Mouse (Mus musculus): ENCODE measurements around the gene Disp2.

DNA sequence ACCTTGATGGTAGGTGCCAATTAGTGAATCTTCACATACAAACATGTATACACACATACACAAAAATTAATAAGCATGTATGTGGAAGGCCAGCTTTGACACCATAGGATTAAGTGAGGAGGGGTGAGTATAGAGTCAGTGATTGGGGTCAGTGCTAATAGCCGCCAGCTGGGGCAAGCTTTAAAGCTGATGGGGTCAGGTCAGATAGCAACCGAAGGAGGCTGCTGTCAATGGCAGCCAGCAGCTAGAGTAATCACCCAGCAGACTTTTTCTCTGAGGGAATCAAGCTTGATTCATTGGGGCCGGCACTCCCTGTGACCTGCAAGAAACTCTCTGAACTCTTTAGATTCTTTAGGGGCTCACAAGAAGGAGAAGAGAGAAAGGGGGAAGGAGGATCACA, 72.2 kb downstream of the Disp2 start:
- TF ChIP-seq POLR2A (IDR thresholded peaks at IDR 0.05; ENCODE audit: control insufficient read depth in 1 of 2, insufficient read depth in 1 of 2, low read depth in 1 of 2, low read length in 2 of 2, poor library complexity in 1 of 2) (no peak), POLR2AphosphoS2 (IDR thresholded peaks at IDR 0.05; ENCODE audit: low read length) (no peak), MXI1 (IDR thresholded peaks at IDR 0.05; ENCODE audit: low read depth, low read length) (no peak), CTCF (IDR thresholded peaks at IDR 0.05 in 2 of 3, conservative IDR thresholded peaks at IDR 0.05 in 1 of 3; ENCODE audit: control insufficient read depth in 1 of 3, insufficient read depth in 1 of 3, low read depth in 2 of 3, low read length in 3 of 3, poor library complexity in 1 of 3, severe bottlenecking in 1 of 3) (no peak), MYC (IDR thresholded peaks at IDR 0.05; ENCODE audit: low read depth, low read length) (no peak), BHLHE40 (IDR thresholded peaks at IDR 0.05; ENCODE audit: borderline replicate concordance, low read depth, low read length) (no peak), ZNF384 (IDR thresholded peaks at IDR 0.05; ENCODE audit: low read depth, low read length) (no peak), MAFK (IDR thresholded peaks at IDR 0.05; ENCODE audit: borderline replicate concordance, low read depth, low read length) (no peak), TCF12 (IDR thresholded peaks at IDR 0.05; ENCODE audit: low read depth, low read length) (no peak)

Measured in MEL (cell line).